Mouse (Mus musculus): ENCODE data around the gene Ntf3. TPM values are rescaled to one million over a fixed set of nuclear protein-coding genes. Genes with fewer than 3 reads are reported as not detected.
A peak's percentile ranks its signal among the peaks of the same experiment; 100 is the strongest.

Ntf3 gene
- total RNA-seq, 2 experiments from 2014 or later = 2.0 to 2.2 TPM

DNA sequence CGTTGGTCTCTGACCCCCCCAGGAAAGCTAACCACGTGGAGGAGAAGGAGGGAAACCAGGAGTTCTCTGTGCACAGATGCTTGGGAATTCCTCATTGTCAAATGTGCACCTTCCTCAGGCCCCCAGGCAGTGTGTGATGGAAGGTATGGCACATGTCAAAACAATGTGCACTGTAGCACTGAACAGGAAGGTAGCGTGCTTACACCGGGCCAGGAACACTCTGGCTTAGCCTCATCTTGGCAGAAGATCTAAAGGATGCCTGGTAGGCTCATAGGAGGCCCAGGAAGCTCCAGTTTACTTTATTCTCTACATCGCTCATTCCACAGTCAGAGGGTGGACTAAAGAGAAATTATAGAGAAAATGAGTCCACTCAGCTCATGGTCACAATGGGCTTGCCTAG, 57.5 kb downstream of the Ntf3 start:
- DNase-seq (ENCODE audit: low spot score in 2 of 2) = no peak
- intact Hi-C loops (cut with DNase I) = no loop called here

DNA sequence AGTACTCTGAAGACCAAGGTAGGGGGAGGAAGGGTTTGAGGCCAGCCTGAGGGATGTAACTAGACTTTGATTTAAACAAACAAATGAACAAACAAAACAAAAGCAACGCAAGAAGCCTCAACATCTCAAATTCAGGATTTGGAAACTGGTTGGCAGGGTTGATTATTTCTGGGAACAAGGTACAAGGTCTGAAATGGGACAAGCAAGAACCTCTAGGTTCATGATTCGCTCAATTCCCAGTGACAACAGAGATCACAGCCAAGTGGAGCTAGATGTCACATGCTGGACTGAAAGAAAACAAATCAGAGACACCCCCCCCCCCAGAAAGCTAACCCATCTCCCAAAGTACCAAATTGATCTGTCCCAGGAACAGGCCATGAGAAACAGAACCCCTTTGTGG, 57.9 kb downstream of the Ntf3 start:
- intact Hi-C loops (cut with DNase I) = no loop called here
- DNase-seq (ENCODE audit: low spot score in 2 of 2) = no peak

DNA sequence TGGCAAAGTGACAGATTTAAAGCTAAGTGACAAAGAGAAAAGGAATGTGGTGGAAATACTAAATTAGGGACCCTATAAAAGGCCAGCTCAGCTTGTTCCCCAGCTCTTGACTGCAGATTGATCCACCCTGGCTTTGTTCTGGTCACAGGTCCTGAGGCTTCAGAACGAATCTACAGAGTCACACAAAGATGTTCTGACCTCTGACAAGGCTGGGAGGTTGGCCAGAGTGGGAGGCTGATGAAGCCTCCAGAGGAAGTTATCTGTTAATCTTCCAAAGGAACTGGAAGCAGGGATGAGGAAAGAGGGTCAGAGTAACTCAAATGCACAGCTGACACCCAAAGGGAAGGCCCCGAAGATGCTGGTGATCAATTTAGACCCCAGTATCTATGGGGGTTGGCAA, 59.3 kb downstream of the Ntf3 start:
- DNase-seq (ENCODE audit: low spot score in 2 of 2) = no peak
- intact Hi-C loops (cut with DNase I) = no loop called here

DNA sequence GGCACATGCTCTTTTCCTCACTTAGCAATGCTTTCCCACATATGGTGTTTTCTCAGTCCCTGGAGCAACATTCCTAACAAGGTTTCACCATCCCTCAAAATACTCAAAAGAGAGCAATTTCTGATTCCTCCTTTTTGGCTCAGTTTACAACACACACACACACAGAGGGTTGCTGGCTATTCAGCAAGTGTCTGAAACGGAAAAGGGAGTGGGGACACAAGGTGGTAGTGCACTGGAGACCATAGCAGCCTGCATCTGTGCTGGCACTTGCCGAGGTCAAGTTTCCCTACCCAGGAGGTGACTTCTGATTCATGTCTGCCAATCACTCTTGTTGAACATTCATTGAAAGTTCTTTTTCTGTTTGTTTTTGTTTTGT, 59.9 kb downstream of the Ntf3 start:
- intact Hi-C loops (cut with DNase I) = no loop called here
- no peak for DNase-seq (ENCODE audit: low spot score in 2 of 2)

DNA sequence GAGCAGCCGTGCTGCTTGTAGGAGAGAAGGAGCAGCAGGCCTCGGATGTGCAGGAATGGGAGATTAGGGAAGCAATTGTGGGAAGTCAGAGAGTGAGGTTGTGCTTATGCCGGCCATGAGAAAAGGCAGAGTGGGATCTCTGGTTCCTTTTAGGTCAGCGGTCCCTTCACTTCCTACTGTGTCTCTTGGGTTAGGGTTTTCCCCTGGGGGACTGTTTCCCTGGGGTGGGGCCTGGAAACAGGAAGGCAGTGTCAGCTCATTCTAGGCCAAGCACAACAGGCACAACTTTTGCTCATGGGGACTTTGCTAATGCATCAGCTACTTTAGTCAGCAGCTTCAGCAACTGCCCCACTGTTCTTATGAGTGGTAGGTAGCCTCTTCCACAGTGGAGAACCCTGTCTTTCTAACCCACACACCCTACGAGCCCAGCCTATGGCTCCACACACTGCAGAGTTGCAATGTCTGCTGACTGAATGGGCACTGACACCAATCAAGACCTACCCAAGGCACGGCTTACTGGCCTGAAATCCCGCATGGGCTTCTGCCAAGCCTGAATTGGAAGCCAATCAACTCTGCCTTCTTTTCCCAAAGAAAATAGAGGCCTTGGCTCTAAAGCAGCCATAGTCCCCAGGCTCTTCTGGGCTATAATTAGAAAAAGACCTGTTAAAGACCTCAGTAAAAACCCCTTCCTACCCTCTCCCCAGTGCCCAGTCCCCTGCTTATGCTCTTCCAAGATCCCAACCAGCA, 60.5 kb downstream of the Ntf3 start:
- DNase-seq (ENCODE audit: low spot score in 2 of 2) = peak in 1 of 2 experiments; percentile 15
- intact Hi-C loops (cut with DNase I) = no loop called here

DNA sequence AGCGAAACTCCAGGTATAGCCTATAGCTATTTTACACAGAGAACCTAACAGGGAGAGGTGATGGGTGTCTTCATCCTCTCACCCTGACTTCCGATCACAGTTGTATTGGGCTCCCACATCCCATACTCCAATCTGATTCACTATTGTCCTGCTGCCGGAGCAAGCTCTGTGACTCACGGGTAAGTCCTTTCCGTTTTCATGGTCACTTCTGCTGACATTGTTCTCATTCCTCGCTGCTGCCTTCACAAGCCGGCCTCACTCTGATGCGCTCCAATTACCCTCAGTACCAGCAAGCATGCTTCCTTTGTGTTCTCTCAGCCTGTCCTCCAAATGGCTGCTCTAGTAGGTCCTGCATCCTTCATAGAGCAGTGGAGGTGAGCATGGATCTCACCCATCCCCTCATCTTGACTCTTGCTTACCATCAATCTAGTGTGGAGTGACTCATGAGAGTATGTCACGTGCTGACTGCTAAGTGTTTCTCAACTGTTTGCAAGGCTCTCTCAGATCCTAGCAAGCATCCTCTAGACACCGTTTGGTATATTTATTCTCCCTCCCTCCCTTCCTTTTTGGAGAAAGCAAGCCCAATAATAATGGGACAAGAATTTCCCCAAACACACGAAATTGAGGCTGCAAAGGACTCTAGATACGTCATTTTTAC, 61.5 kb downstream of the Ntf3 start:
- intact Hi-C loops (cut with DNase I) = no loop called here
- no peak for DNase-seq (ENCODE audit: low spot score in 2 of 2)

DNA sequence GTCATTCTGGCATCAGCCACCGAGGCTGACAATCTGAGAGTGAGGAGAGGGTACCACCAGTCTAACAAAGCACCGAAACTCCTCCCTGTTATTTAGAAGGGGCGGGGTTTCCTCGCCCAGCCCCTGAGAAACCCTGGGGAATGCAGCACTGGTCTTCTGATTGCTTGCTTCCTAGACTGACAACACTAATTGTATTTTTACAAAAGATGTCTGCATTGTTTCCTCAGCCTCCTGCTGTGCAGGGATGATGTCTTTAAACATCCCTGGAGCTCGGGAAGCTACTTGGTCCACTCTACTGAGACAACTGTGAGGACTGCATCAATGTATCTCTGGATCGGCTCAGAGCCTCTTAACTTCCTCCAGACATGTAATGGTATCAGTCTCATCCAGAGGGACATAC, 64.1 kb downstream of the Ntf3 start:
- DNase-seq (ENCODE audit: low spot score in 2 of 2) = no peak
- intact Hi-C loops (cut with DNase I) = no loop called here

DNA sequence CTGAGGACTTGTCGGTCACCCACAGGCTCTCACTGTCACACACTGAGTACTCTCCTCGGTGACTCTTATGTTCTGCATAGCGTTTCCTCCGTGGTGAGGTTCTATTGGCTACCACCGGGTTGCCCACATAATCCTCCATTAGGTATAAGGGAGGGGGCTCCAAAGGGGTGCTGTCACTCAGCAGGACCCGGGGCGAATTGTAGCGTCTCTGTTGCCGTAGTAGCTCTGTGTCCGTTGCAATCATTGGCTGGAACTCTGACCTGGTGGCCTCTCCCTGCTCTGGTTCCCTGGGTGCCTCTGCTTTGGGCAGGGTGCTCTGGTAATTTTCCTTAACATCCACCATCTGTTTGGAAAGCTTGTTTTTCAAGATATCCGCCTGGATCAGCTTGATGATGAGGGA, 64.7 kb downstream of the Ntf3 start:
- intact Hi-C loops (cut with DNase I) = no loop called here
- DNase-seq (ENCODE audit: low spot score in 2 of 2) = no peak

DNA sequence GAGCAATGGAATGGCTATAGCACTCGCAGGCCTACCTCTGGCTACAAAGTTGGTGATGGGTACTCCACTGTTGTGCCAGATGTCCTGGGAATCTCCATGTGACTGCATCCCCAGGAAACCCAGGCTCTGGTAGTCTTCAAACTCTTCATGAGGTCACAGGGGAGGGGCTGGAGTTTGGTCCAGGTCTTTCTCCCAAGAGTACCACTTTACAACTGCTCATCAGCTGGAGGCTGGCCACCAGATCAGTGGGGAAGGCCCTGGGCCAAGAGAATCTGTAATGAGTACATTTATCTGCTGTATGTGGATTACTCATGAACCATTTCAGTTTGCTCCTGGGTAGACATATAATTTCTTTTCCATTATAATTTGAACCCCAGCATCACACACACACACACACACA, 66.1 kb downstream of the Ntf3 start:
- intact Hi-C loops (cut with DNase I) = no loop called here
- no peak for DNase-seq (ENCODE audit: low spot score in 2 of 2)

DNA sequence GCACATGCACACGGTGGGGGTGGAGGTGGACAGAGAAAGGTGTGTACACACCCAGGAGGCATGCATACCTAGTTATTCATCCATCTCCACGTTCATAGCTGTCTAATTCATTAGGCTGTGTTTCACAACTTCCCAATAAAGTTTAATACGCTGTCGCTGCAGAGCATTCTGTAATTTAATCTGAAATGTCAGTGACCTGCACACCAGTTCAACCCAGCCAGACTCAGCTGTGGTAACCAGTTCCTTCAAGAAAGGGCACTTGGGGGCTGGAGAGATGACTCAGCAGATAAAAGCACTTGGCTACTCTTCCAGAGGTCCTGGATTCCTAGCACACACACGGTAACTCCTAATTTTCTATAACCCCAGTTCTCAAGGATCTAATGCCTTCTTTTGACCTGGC, 69.2 kb downstream of the Ntf3 start:
- no peak for DNase-seq (ENCODE audit: low spot score in 2 of 2)
- intact Hi-C loops (cut with DNase I) = loop anchor here (5.0 kb wide), 1 partner anchor 65 kb away; no protein-coding TSS in a partner anchor

DNA sequence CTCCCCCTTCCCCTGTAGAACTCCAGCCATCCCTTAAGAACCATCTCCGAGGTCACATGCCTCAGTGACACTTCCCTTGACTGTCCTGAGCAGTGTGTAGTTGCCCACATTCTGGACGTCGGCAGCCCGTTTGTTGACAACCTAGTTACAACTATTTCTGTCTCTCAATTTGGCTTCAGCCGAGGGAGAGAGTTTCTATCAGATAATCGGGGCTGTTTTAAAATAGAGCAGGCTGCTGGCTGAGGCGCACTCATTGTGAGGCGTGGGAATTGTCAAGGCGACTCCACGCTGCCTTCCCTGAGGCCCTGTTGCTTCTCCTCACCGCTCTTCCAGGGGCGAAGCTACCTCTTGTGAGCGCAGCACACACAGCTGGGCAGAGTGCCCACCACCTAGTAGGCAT, 70.6 kb downstream of the Ntf3 start:
- intact Hi-C loops (cut with DNase I) = loop anchor here (5.0 kb wide), 1 partner anchor 66 kb away; no protein-coding TSS in a partner anchor
- peak; percentile 24 to 34 for DNase-seq (ENCODE audit: low spot score in 2 of 2)

DNA sequence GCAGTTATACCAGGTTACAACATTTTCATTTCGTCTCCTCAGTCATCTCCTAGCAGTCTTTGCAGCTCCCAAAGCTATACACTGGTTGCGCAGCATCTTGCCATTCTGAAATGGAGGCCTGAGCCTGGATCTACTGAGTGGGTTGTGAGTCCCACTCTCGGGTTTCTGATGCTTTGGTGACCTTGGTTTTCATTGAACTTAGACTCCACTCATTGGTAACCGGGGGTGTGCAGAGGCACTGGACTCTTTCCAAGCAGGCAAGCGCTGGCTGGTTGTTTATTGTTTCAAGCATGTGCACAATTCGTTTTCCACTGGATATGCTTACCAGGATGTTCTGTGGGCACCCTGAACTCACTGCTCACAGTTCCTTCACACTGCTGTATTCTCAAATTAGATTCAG, 71.7 kb downstream of the Ntf3 start:
- DNase-seq (ENCODE audit: low spot score in 2 of 2) = no peak
- intact Hi-C loops (cut with DNase I) = loop anchor here (5.0 kb wide), 1 partner anchor 67 kb away; no protein-coding TSS in a partner anchor

DNA sequence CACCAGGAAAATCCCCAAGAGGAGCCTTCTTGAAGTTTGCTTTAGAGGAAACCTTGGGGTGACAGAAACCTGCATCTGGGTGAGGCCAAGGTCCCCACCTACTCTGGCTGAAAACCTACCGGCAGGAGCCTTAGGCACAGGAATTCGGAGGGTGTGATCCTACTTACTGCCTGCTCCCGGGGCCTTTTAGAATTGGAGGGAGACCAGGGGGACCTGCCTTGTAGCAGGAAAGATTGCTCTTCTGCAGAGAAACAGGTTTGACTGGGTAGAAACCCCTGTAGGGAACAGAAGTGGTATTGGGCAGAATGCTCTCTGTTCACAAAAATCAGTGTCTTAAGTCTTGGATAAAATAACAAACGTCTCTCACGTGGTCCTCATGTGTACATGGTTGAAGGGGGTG, 74.7 kb downstream of the Ntf3 start:
- intact Hi-C loops (cut with DNase I) = no loop called here
- DNase-seq (ENCODE audit: low spot score in 2 of 2) = no peak

DNA sequence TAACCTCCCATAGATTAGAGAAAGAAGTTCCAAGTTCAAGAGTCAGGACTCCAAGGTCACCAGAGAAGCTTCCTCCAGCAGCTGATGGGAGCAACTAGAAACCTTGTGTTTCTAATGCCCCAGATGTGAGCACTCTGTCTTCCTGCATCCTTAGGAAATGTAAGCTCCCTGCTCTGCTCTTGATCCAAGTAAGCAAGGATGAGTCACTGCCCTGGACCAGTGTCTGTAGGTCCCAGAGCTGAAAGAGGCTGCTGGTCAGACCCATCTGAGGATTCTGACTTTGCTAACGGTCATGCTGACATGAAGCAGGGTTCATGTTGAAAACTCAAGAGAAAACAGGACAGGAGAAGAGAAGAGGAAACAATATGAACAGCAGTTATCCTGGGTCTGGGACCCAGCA, 76.6 kb downstream of the Ntf3 start:
- intact Hi-C loops (cut with DNase I) = no loop called here

DNA sequence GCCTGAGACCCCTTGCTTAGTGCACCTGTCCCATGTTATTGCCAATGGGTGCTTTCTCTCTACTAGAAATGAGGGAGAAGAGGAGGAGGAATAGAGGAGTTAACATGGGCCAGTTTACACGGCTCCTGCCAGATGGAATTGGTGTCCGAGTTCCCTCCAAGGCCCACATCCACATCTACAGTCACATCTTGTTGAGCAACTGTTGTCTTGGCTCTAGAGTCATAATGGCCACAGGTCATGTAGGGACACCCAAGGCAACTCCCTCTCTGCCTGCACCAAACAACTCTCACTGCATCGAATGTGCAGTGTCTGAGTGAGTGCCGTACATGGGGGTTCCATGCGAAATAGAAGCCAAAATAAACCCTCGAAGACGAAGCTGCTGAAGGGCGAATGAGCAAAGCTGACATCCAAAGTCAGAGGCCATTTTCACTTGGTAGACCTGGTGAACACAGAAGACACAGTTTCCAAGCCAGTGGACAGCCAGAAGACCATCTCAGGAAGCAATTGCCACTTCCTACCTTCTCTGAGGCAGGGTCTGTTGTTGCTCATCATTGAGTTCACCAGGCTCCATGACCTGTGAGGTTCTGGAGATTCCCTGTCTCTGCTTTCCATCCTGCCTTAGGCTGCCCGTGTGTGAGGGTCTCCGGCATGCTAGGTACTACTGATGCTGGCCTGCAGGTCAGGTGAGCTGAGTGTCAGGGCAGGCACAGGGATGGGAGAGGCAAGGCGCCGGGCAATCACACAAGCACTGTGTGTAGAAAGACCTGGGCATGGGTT, 78.0 kb downstream of the Ntf3 start:
- no peak for DNase-seq (ENCODE audit: low spot score in 2 of 2)
- intact Hi-C loops (cut with DNase I) = no loop called here

More for the DNA sequence above, 76.6 kb downstream of the Ntf3 start:
- no peak for DNase-seq (ENCODE audit: low spot score in 2 of 2)

DNA sequence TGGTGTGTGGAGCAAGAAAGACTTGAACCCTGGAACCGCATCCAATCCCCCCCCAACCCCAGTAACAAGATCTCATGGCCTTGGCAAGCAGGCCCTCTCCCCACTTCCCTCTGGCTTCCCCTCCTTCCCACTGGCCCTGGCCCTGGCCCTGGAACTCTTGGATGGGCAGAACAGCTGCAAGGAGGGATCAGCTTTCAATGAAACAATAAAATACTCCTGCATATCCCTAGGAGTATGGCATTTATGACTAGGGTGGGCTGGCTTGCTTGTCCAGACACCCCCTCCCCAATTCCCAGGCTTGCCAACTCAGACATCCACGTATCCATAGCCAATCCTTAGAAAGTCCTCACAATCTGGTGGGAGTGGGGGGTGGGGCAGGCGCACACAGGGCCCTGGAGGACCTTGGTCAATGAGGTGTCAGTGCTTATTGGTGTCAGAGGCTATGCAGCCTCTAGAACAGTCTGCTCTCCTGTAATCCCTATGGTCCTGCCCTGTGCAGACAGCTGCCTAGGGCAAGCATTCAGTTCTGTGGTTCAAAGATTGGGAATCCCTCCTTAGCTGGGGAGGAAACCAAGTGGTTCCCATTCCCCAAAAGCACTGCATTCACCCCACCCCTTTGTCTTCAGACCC, 80.3 kb downstream of the Ntf3 start:
- no peak for DNase-seq (ENCODE audit: low spot score in 2 of 2)
- intact Hi-C loops (cut with DNase I) = no loop called here

DNA sequence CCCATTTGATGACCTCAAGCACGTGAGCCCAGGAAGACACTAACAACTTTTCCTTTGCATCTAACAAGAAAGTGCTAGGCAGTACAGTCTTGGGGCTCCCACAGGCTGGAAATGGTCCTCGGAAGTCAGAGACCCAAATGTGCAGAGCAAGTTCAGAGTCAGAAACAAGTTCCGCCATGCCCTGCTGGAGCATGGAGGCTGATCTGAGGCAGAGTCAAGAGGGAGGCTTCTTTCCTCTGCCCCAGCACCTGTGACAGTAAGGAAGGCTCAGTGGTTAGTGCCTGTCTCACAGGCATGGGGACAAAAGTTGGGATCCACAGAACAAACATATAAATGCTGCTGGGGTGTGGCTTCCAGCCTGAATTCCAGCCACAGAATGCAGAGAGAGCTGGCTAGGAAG, 86.2 kb downstream of the Ntf3 start:
- intact Hi-C loops (cut with DNase I) = no loop called here
- DNase-seq (ENCODE audit: low spot score in 2 of 2) = no peak

DNA sequence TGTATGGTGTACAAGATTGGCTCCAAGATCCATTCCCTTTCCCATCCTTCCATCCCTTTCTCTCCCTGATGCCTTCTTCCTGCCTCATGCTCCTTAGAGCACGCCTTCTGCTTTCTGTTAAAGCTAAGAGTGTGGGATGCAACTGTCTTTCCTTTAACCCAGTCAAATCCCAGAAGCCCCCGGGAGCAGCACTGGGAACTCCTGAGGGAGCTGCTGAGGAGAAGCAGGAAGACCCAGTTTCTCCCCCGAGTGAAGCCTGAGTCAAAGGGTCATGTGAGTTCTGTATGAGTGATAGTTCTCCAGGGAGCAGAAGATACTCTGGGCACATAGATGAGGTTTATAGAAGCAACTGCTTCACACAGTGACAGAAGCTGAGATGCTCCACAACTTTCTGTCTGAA, 109.0 kb downstream of the Ntf3 start:
- intact Hi-C loops (cut with DNase I) = no loop called here
- no peak for DNase-seq (ENCODE audit: low spot score in 2 of 2)

DNA sequence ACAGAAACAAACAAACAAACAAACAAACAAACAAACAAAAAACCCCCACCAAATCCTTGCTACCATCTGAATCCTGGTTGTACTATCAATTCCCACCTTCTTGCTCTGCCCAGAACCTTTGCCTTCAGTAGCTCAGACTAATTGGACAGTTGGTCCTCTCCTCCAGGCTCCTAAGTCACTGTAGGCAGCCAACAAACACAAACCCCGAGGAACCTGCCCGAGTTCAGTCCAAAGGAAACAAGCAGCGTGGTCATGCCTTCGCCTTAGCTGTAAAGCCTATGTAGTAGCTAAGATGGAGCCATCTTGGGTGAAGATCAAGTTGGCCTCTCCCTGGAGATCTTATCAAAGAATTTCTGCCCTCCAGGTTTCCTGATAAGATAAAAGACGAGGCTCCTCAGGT, 113.6 kb downstream of the Ntf3 start:
- intact Hi-C loops (cut with DNase I) = no loop called here

More for the DNA sequence above, 113.6 kb downstream of the Ntf3 start:
- DNase-seq (ENCODE audit: low spot score in 2 of 2) = no peak

Measured in left cerebral cortex, postnatal 36 days (tissue).